Mouse (Mus musculus): ENCODE results near the gene Ilkap.

- TF ChIP-seq CTCF (IDR thresholded peaks at IDR 0.05; ENCODE audit: extremely low read depth, insufficient read depth, low read length) (no peak), POLR2A (IDR thresholded peaks at IDR 0.05; ENCODE audit: extremely low read depth, insufficient read depth, low read length) (no peak)
Observed at GRCm38 (mm10) chr1:91351249-91351648, 47.4 kb downstream of the Ilkap start.
